Mouse (Mus musculus) bone marrow macrophage, adult 2 months (primary cell): ENCODE results near the gene Ddt.

Experiments used
- CTCF ChIP-seq: IDR thresholded peaks from 2 replicates; pipeline ENCODE4 v1.5.1; 2012; ENCODE audit warnings: low read depth, mild to moderate bottlenecking, low read length, moderate library complexity
- POLR2A ChIP-seq: IDR thresholded peaks from 2 replicates; pipeline ENCODE4 v1.6.1; 2012; ENCODE audit warnings: mild to moderate bottlenecking, low read depth, low read length, borderline replicate concordance

GRCm38 (mm10) chr10:75789841-75790240, 16.6 kb upstream of the Ddt start:
- TF ChIP-seq CTCF (no peak), POLR2A (no peak)
